Mouse (Mus musculus): ENCODE data around the gene Dcst2.

GRCm38 (mm10) chr3:89330346-89330745 lies 31.4 kb upstream of the Dcst2 start:
- no peak for TF ChIP-seq CTCF (IDR thresholded peaks at IDR 0.05; ENCODE audit: borderline replicate concordance, insufficient read depth, low read length)
- TF ChIP-seq POLR2A (IDR thresholded peaks at IDR 0.05; ENCODE audit: low read depth, low read length) = no peak
